Mouse (Mus musculus): ENCODE results near the gene 2310009B15Rik. TPM values are rescaled to one million over a fixed set of nuclear protein-coding genes. Genes with fewer than 3 reads are reported as not detected.

2310009B15Rik gene
- polyA plus RNA-seq, 1 experiment from 2014 or later: 52.8 TPM

DNA sequence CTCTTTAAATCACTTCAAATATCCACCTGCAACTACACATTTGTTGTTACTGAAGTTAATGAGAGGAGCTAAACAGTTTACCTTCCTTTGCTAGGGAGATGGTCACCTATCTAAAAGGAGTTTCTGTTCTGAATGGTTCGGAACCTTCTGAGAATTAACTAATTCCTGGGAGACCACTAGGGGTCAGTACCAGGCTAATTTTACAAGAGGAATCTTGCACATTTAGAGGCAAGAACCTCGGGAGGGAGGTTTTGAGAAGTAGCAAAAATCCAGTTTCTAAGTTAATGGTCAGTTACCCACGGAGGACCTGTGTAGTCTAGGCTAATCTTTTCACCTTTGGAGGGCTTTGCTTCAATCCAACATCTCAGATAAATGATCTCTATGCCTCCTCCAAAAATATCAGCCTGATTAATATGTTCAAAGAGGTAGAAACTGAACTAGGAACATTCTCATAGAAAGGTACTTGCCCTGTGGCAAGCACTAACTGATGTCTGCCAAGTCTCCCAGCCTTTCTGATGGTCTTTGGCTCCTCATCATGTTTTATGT lies 21.2 kb downstream of the 2310009B15Rik start:
- DNase-seq (ENCODE audit: low spot score): no peak
- 4% methylated on average over 3 of the region's 3 CpGs for WGBS
- peak; percentile 86 for TF ChIP-seq CTCF (IDR thresholded peaks at IDR 0.05; ENCODE audit: low read depth)
- no peak for TF ChIP-seq EP300 (optimal IDR thresholded peaks at IDR 0.05)

DNA sequence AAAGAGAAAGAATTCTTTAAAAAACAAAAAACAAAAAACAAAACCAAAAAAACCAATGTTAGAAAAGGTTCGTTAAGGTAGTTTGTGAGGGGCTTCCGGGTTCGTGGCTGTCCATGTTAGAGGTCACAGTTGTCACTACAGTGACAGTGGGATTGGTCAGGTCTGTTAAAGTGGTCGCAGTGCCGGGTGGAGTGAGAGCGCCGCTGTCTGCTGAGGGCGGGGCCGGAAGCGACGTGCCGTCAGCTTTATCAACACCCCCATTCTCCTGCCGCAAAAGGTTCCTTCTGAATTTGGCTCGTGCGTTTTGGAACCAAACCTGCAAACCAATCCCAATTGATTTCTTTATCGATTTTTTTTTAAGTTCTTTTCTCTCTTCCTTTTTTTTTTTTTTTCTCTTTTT lies 25.3 kb downstream of the 2310009B15Rik start:
- 1% methylated on average over 16 of the region's 16 CpGs for WGBS
- Histone ChIP-seq H3K4me1 (replicated peaks; ENCODE audit: control insufficient read depth, insufficient read depth) (no peaks in the 10 kb centered on the region), H3K4me3 (ENCODE audit: low read depth, low read length) (peak overlapping the region; percentile 26), H3K4me2 (replicated peaks; ENCODE audit: low read depth) (peak overlapping the region; percentile 43), H3K9ac (ENCODE audit: low read length) (no peak overlapping the region), H3K36me3 (ENCODE audit: control insufficient read depth, insufficient read depth, low read length) (no peaks in the 10 kb centered on the region), H3K27me3 (ENCODE audit: control insufficient read depth, insufficient read depth, low read length) (peaks cover 3% of the 10 kb centered on the region; the same call in 1 of the 2 replicates), H3K9me3 (ENCODE audit: control insufficient read depth, low read length) (no peaks in the 10 kb centered on the region), H3K27ac (replicated peaks) (no peak overlapping the region)
- DNase-seq (ENCODE audit: low spot score) (no peak), ATAC-seq (ENCODE audit: low FRiP score, low TSS enrichment) (no peak)
- TF ChIP-seq CTCF (IDR thresholded peaks at IDR 0.05; ENCODE audit: low read depth) (no peak), EP300 (optimal IDR thresholded peaks at IDR 0.05) (no peak)

More for the DNA sequence above, 21.2 kb downstream of the 2310009B15Rik start:
- Histone ChIP-seq H3K9me3 (ENCODE audit: control insufficient read depth, low read length) (no peaks in the 10 kb centered on the region), H3K27me3 (ENCODE audit: control insufficient read depth, insufficient read depth, low read length) (peaks cover 14% of the 10 kb centered on the region), H3K4me3 (ENCODE audit: low read depth, low read length) (no peak overlapping the region), H3K4me1 (replicated peaks; ENCODE audit: control insufficient read depth, insufficient read depth) (no peaks in the 10 kb centered on the region), H3K9ac (ENCODE audit: low read length) (no peak overlapping the region), H3K4me2 (replicated peaks; ENCODE audit: low read depth) (no peak overlapping the region), H3K36me3 (ENCODE audit: control insufficient read depth, insufficient read depth, low read length) (no peaks in the 10 kb centered on the region), H3K27ac (replicated peaks) (no peak overlapping the region)
- no peak for ATAC-seq (ENCODE audit: low FRiP score, low TSS enrichment)

DNA sequence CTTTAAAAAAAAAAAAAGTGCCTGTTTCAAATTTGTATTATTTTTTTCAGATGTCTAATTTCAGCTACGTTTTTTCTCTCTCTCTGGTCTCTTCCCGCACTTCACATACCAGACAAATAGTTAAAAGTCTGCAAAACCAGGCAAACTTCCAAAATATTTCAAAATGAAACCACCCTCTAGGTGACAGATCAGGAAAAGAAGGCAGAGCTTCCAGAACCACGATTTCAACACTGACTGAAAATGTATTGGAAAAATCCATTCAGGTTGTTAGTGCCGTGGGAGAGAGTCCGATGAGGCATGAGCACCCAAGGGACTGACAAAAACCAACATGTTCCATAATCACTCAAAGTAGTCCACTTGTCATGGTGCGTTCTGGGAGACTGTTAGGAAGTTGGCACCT lies 29.8 kb downstream of the 2310009B15Rik start:
- no peak overlapping the region for H3K27ac ChIP-seq (replicated peaks)
- no peak overlapping the region for H3K9ac ChIP-seq (ENCODE audit: low read length)
- no peak overlapping the region for H3K4me3 ChIP-seq (ENCODE audit: low read depth, low read length)
- no peaks in the 10 kb centered on the region for H3K4me1 ChIP-seq (replicated peaks; ENCODE audit: control insufficient read depth, insufficient read depth)
- DNase-seq (ENCODE audit: low spot score) (no peak), ATAC-seq (ENCODE audit: low FRiP score, low TSS enrichment) (no peak)
- H3K27me3 ChIP-seq (ENCODE audit: control insufficient read depth, insufficient read depth, low read length): no peaks in the 10 kb centered on the region
- H3K36me3 ChIP-seq (ENCODE audit: control insufficient read depth, insufficient read depth, low read length): no peaks in the 10 kb centered on the region
- WGBS: 56% methylated on average over 6 of the region's 6 CpGs
- H3K4me2 ChIP-seq (replicated peaks; ENCODE audit: low read depth): no peak overlapping the region
- H3K9me3 ChIP-seq (ENCODE audit: control insufficient read depth, low read length): no peaks in the 10 kb centered on the region
- TF ChIP-seq EP300 (optimal IDR thresholded peaks at IDR 0.05) (no peak), CTCF (IDR thresholded peaks at IDR 0.05; ENCODE audit: low read depth) (no peak)

DNA sequence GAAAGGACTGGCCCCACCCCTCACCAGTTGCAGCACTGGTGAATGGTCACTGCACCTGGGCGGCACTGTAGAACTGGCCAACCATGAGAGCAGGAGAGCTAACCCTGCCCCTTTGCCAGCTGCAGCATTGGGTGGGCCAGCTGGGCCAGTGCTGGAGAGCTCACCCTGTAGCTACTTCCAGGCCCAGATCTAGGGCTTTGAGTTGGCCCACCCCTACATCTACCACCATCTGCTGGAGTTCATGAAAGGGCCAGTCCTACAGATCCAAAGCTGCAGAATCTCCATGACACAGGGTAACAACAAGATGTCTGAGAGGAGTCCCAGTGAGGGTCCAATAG lies 33.7 kb downstream of the 2310009B15Rik start:
- no peaks in the 10 kb centered on the region for H3K9me3 ChIP-seq (ENCODE audit: control insufficient read depth, low read length)
- no peaks in the 10 kb centered on the region for H3K36me3 ChIP-seq (ENCODE audit: control insufficient read depth, insufficient read depth, low read length)
- H3K27me3 ChIP-seq (ENCODE audit: control insufficient read depth, insufficient read depth, low read length): no peaks in the 10 kb centered on the region
- no peak overlapping the region for H3K9ac ChIP-seq (ENCODE audit: low read length)
- WGBS: 92% methylated on average over 1 of the region's 1 CpGs
- no peak overlapping the region for H3K4me2 ChIP-seq (replicated peaks; ENCODE audit: low read depth)
- TF ChIP-seq CTCF (IDR thresholded peaks at IDR 0.05; ENCODE audit: low read depth): no peak
- TF ChIP-seq EP300 (optimal IDR thresholded peaks at IDR 0.05): no peak
- peak; percentile 32; the same call in 1 of the 2 replicates for ATAC-seq (ENCODE audit: low FRiP score, low TSS enrichment)
- H3K27ac ChIP-seq (replicated peaks): no peak overlapping the region
- no peaks in the 10 kb centered on the region for H3K4me1 ChIP-seq (replicated peaks; ENCODE audit: control insufficient read depth, insufficient read depth)
- DNase-seq (ENCODE audit: low spot score): no peak
- H3K4me3 ChIP-seq (ENCODE audit: low read depth, low read length): no peak overlapping the region

DNA sequence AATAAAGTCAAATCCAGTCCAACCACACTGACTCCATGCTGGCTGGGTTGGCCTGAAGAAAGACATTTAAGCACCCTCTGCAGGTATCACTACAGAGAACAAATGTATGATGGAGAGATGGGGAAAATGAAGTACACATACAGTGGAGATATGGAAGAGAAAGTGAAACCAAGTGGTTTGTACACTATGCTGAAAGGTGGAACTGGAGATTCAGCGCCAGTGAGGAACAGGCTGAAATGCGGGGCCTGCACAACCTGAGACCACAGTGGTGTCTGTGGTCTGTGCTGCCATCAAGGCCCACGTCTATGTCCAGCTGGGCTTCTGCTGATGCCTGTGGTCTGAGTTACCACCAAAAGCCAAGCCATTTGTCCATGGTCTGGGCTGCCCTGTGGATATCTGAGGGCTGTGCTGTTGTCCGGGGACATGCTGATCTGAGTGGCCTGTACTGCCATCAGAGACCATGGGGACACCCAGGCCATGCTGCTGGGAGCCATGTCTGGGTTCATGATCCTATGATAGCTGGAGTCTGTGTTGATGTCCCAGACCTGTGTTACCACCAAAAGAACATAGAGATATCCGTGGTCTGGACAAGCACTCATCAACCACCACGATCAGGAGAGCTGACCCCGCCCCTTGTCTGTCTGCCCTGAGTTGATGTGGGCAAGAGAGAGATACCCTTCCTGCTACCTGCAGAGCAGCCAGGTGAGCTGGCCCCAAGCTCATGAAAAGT lies 34.2 kb downstream of the 2310009B15Rik start:
- ATAC-seq (ENCODE audit: low FRiP score, low TSS enrichment) (no peak), DNase-seq (ENCODE audit: low spot score) (no peak)
- TF ChIP-seq CTCF (IDR thresholded peaks at IDR 0.05; ENCODE audit: low read depth) (no peak), EP300 (optimal IDR thresholded peaks at IDR 0.05) (no peak)
- Histone ChIP-seq H3K27ac (replicated peaks) (no peak overlapping the region), H3K4me1 (replicated peaks; ENCODE audit: control insufficient read depth, insufficient read depth) (no peaks in the 10 kb centered on the region), H3K9me3 (ENCODE audit: control insufficient read depth, low read length) (no peaks in the 10 kb centered on the region), H3K27me3 (ENCODE audit: control insufficient read depth, insufficient read depth, low read length) (no peaks in the 10 kb centered on the region), H3K4me2 (replicated peaks; ENCODE audit: low read depth) (no peak overlapping the region), H3K36me3 (ENCODE audit: control insufficient read depth, insufficient read depth, low read length) (no peaks in the 10 kb centered on the region), H3K4me3 (ENCODE audit: low read depth, low read length) (no peak overlapping the region), H3K9ac (ENCODE audit: low read length) (no peak overlapping the region)
- WGBS: 85% methylated on average over 7 of the region's 7 CpGs

Other genes starting within 250 kb of the 2310009B15Rik start
- 35.8 and 40.0 TPM in 2 replicates for gene Nek7, start 236.7 kb downstream of the 2310009B15Rik start, polyA plus RNA-seq (2015; fragmentation: Nextera tagmentation; extraction: Ambion mirVana)
- gene Lhx9, start 8.3 kb downstream of the 2310009B15Rik start, polyA plus RNA-seq (2015; fragmentation: Nextera tagmentation; extraction: Ambion mirVana): 0.13 and 0.15 TPM in 2 replicates
- gene Dennd1b, start 106.6 kb upstream of the 2310009B15Rik start, polyA plus RNA-seq (2015; fragmentation: Nextera tagmentation; extraction: Ambion mirVana): 10.4 and 10.7 TPM in 2 replicates